Mouse (Mus musculus) frontal cortex, postnatal 36 days (tissue): Measurements from ENCODE around the gene Mrps24.

Experiments
- DNase-seq, 2 experiments: peaks; one replicate each; pipeline ENCODE4 v3.0.0; 2022; ENCODE audit warnings: low spot score in 2 of 2

Mrps24 gene

DNA sequence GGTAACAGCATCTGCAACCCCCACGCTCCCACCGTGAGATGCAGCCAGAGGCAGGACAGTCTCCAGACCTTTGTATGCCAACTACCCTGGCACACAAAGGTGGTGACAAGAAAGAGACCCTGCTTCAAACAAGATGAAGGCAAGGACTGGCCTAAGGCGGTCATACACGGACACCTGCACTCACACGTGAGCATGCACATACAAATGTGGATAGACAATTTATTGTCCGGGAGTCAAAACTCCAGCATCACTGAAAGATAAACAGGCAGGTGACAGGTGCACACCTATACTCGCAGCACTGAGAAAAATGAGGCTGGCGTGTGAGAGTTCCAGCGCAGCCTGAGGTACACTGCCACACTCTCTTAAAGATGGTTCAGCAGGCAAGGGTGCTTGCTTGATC, 9.5 kb downstream of the Mrps24 start:
- DNase-seq, result no peak

DNA sequence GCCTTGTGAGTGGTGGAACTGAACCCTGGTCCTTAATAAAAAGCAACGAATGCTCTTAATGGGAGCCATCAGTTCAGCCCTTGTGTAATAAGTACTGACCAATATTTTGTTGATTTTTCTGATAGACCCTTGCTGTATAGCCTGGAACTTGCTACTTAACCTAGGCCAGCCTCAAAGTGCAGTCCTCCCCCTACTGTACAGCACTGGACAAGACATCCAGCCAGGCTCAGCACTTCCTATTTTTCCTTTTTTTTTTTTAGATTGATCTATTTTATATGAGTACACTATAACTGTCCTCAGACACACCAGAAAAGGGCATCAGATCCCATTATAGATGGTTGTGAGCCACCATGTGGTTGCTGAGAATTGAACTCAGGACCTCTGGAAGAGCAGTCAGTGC, 12.1 kb downstream of the Mrps24 start:
- no peak for DNase-seq

DNA sequence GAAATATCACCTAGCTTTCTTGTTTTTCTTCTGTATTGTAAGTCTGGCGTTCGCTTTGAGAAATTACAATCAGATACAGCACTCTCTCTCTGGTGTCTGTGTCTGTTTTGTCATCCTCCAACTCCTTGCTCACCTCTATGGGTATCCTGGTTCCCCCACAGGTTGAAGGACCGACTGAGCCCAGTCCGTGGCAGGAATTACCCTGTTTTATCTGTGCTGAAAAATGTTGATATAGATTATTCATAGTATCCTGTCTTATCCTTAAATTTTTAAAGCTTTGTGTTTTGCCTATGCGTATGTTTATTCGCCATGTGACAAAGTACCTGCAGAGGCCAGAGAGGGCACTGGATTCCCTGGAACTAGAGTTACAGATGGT, 12.5 kb downstream of the Mrps24 start:
- no peak for DNase-seq

DNA sequence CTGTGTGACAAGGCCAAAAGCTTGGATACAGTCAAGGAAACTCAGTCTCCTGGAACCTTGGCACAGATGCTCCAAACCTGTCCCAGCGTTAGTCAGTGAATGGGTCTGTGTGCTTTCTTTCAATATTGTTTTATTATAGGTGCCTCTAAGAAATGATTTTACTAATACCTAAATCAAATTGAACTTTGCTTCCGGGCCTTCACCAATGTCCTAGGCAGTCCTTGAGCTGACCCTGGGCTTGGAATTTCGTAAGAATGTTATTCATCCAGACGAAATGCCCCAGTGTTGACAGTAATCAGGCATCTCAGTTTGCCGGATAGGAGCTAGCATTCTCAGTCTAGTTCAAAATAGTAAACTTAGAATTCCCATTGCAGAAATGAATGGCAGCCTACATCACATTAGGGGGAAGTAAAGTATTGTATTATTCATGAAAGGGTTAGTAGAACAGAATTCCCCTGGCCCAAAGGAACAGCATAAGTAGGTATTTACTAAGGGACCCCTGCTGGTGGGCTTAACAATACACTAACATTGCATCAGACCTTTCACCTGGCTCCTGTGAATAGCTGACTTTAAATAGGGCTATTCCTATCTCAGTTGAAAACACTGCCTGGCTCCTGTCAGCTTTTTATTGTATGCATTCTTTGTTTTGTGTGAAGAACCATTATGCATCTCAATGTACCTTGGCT, 13.1 kb downstream of the Mrps24 start:
- DNase-seq, result no peak

GRCm38 (mm10) chr11:5701821-5702220, 13.7 kb downstream of the Mrps24 start:
- DNase-seq, result no peak

DNA sequence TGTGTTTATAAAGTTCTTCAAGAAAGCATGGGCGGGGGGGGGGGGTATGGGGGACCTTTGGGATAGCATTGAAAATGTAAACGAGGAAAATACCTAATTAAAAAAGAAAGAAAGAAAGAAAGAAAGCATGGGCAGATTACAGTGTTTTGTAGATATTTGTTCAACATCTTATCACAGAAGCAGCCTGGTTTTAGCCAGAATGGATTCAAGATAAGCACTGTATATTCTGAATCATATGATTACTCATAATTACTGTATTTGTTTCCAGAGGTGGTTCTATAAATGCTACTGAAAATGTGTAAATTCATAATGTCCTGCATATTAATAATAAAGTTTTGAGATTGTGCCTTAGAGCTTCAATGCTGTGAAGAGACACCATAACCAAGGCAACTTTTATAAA, 14.2 kb downstream of the Mrps24 start:
- no peak for DNase-seq

DNA sequence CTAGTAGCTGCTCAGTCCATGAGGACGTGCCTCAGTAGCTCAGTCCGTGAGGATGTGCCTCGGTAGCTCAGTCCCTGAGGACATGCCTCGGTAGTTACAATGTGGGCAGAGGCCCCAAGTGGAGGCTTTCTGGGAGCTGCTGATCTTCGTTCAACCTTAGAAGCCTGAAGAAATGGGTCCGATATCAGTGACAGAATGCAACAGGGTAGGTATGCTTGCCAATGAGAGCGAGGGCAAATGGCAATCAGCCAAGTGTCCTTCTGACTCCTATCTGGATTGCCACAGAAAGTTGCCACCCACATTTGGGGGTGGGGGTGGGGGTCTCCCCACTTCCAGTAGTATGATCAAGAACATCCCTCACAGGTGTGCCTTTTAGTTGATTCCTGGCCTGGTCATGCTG, 14.7 kb downstream of the Mrps24 start:
- no peak for DNase-seq

- peak in 1 of 2 experiments; percentile 61 for DNase-seq
These were observed 23.7 kb downstream of the Mrps24 start for GRCm38 (mm10) chr11:5691775-5692174.

- DNase-seq, result no peak
These were observed 31.2 kb downstream of the Mrps24 start for GRCm38 (mm10) chr11:5684283-5684682.

- no peak for DNase-seq
These were observed 32.9 kb downstream of the Mrps24 start for GRCm38 (mm10) chr11:5682541-5682940.
